Mouse (Mus musculus) forelimb bud, embryonic 11.5 days (tissue): ENCODE results near the gene Prr5l.
A peak's percentile ranks its signal among the peaks of the same experiment; 100 is the strongest.

Experiments used
- DNase-seq: peaks from one replicate; pipeline ENCODE4 v3.0.0-alpha.2; 2012; ENCODE audit warnings: low read depth, low spot score

Gene Prr5l

DNA sequence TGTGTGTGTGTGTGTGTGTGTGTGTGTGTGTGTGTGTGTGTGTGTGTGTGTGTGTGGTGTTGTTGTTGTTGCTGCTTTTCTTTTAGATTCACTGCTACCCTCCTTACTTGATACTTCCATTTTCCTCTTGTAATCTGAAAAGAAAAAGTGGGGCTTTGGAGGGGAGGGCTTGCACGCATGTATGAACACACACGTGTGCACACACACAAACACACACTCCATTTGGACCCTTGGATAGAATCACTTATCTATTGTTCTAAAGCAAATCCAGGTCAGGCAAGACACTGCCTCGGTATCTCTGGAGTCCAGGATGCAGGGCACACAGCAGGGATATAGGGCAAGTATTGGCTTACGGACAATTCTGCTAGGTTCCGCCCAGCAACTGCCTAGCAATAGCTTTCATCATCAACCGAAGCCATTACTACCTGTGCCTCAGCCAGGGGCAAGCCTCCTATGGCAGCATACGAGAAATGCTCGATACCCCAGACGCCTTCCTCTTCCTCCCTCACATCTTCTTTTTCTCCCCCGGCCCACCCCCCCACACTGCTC, 159.4 kb downstream of the Prr5l start:
- no peak for DNase-seq

DNA sequence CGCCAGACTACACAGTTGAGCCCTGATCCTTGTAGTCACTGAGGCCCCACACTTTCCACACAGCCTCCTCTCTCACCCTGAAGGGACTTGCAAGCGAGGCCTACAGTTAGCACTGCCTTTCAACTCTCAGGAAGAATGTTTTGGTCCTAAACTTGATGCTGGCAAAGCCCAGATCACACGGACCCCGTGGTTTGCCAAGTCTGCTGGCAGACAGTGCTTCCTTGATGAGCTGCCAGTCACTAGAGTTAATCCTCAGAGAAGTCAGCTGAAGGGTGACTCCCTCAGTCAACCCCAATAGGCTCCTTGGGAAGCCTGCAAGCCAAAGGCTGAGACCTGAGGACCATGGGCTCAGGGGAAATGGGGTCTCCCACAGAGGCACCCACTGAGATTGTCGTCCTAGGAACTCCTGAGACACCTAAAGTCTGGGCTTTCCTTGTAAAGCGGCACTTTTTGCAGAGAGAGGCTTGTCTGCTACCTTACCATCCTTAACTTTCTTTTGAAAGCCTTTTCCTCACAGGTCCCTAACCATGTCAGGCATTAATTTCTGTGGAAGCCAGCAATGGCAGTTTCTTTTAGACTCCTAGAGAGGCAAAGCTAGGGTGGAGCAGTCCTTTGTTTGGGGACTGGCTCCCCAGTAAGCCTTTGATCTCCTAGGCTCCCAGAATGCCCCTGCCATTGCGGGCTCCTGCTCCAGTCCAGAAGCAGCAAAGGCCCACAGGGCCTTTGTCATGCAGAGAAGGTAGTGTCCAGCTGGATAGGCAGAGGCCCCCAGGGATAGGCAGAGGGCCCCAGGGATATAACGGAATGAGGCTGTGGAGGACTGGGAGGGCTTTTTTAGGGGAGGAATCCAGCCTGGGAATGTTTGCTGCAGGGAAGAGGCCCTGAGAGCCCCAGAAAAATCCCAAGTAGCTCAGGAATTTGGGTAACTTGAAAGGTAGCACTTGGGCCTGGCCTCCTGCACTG, 160.2 kb downstream of the Prr5l start:
- DNase-seq, result peak; percentile 42

DNA sequence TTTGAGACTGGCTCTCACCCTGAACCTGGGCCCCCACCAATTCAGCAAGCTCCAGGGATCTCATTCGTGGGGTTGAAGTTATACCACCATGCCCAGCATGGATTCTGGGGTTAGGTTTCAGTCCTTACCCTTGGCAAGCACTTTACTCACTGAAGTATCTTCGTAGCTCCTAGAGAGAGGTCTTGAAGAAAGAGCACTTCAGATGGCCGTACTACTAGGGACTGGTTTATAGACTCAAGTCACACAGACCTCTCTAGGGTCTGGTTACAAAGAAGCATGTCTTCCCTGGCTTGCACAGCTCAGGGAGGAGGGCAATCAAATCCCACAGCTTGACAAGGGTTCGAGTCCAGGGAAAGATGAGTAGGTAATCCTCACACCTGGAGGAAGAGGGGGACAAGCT, 161.0 kb downstream of the Prr5l start:
- DNase-seq, result no peak

- DNase-seq, result no peak
Measured at GRCm38 (mm10) chr2:101717162-101717561, 165.7 kb downstream of the Prr5l start.

DNA sequence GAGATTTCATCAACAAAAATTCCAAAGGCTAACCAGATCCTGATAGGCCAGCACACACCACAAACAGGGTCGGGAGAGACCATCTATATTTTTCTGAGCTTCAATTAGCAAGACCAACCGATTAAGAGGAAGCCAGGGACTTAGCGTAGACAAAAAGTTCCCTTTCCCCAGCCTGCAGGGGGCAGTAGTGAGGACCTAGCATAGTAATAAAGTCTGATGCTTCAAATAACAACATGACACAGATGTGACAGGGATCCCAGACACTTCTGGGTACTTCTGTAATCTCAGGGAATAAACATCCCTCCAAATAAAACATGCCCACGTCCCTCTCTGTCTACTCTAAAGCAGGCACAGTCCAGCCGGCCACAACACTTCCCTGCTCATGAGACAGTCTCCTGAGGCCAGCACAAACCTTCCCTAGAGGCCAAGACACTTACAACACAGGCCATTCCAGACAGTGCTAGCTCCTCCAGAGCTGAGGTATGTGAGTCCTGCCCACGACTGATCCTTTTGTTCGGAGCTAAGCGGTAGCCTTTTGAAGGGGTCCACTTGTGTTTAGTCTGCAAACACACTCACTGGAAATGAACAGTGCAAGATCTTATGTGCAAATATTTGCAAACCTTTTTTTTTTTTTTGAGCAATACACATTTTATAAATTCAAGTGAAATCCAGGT, 167.0 kb downstream of the Prr5l start:
- DNase-seq, result no peak

GRCm38 (mm10) chr2:101711608-101712007, 171.2 kb downstream of the Prr5l start:
- DNase-seq, result no peak

DNA sequence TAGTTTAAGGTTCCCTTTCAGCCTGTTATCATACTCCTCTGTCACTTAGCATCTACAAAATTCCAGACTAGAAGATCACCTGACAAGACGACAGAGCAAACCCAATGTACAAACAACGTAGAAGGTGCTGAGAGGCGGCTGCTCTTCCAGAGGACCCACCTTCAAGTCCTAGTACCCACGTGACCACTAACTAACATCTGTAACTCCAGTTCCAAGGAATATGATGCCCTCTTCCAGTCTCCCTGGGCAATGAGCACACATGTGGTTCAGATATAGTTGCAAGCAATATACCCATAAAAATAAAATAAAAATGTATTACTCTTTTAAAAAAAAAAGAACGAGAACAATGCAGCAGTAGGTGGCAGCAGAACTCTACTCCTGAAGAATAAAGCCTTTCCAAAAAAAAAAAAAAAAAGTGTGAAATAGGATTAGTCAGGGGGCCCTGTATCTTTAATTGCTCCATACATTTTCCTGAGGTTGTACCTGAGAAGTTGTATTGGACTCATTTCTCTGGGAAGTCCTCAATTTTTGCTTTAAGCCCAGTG, 176.8 kb downstream of the Prr5l start:
- no peak for DNase-seq

GRCm38 (mm10) chr2:101699284-101699683, 183.5 kb downstream of the Prr5l start:
- DNase-seq, result no peak

DNA sequence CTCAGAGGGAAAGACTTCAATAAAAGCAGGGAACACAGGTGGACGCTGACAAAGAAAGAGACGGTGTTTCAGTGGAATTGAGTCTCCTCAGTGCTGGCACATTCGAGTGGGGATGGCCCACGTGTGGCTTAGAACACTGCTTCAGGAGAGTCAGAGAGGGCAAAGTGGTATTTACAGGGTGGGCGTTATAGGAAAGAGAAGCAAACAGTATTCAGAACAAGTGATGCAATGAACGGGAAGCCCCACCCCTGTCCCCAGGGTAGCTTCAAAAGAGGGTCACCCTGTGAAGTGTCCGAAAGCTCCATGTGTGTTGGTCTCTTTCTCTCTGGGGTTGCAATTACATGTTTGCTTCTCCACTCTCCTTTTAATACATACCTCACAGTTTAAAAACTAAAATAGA, 187.2 kb downstream of the Prr5l start:
- DNase-seq, result no peak

DNA sequence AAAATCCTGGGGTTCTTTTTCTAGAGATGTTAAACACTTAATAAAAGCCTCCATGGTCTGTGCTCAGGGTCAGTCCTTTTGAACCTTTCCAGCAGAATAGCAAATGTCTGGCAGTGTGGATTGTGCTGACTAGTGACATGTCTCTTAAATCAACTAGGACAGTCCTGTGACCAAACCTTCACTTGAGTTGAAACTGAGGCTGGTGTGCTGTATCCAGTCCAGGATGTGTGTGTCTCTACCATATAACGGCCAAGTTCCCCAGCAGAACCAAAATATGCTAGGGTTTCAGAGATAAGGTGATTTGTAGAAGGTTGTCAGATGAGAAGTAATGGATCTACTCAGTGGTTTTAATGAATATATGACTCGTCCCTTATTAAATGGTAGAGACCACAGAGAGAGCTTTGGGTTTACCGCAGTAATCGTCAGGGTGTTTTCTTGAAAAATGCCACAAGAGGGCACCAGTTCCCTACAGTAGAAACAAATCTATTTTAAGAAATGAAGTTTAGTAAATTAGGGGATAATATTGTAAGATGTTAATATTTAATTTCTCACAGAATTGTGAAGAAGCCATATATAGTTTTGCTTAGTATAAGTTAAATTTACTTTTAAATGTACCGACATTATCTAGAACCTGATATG, 189.1 kb downstream of the Prr5l start:
- DNase-seq, result peak; percentile 28

DNA sequence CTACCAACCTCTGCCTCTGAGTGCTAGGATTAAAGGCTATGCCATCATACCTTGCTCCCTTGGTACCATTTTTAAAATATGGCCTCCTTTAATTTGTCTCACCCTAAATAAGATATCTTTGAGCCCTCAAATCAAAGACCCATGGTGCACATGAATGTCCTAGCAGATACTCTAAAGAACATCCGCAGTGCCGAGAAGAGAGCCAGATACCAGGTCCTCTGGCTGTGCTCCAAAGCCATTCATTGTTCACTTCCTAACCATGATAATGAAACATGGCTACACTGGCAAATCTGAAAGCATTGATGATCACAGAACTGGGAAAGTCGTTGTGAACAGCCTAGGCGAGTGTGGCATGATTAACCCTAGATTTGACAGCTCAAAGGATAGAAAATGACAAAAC, 189.8 kb downstream of the Prr5l start:
- DNase-seq, result no peak

DNA sequence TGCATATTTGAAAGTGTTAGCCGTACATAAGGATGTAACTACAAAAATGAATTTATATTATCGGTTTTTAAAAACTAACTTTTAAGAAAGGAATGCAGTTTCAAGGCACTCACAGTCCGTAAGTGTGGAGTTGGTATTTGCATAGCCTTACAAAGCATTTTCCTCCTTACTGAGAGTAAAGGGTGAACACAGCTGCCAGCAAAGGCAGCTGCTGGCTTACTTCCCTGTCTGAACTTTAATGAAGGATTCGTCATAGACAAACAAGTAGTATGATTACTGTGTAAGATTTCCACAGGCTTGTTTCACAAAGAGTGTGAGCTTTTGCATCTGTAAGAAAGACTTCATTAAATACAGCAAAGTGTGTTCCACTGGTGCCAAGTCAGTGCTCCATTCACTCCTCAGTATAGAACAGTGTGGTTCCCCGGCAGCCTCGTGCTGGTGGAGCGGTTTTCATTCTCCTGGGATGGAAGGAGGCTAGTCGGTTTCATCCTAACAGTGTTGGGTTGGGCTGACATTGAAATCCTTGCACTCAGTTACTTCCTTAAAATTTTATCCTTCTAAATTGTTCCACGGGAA, 192.5 kb downstream of the Prr5l start:
- no peak for DNase-seq

GRCm38 (mm10) chr2:101688011-101688410, 194.8 kb downstream of the Prr5l start:
- no peak for DNase-seq

DNA sequence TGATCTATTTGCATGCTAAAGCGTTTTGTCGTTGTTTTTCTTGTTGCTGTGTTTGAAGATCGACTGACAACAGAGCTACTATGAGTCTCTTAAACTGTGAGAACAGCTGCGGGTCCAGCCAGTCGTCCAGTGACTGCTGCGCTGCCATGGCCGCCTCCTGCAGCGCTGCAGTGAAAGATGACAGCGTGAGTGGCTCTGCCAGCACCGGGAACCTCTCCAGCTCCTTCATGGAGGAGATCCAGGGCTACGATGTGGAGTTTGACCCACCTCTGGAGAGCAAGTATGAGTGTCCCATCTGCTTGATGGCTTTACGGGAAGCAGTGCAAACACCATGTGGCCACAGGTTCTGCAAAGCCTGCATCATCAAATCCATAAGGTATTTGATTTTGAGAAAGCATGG, 198.4 kb downstream of the Prr5l start:
- no peak for DNase-seq

DNA sequence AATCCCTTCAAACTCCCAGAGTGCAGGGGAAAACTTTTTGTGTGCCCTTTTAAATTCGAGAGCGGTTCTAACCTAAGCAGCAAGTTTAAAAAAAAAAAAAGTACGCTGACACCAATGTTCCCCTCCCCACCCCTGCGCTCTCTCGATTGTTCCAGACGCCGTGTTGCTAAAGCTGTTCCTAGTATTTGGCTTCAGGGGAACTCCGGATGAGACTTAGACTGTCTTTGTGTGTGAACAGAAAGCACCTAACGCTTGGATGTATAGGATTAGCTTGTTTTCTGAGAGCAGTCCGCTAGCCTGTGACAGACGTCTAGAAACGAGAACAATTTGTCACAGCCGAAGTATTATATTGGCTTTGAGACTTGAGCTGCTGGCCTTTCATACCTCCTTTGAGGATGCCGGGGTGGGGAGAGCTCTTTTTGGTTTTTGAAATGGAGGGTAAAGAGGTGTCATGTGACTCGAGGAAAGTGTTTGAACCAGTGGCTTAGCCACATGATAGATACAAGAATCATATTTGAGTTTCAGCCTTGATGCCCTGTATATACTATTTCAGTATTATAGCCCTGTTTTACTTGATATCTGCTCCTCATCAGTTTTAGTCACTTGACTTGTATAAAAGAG, 203.6 kb downstream of the Prr5l start:
- DNase-seq, result no peak

GRCm38 (mm10) chr2:101678236-101679021, 204.4 kb downstream of the Prr5l start, which contains the start of gene Traf6:
Traf6 (plus strand) TSS chr2:101678429.
- DNase-seq, result peak; percentile 79

DNA sequence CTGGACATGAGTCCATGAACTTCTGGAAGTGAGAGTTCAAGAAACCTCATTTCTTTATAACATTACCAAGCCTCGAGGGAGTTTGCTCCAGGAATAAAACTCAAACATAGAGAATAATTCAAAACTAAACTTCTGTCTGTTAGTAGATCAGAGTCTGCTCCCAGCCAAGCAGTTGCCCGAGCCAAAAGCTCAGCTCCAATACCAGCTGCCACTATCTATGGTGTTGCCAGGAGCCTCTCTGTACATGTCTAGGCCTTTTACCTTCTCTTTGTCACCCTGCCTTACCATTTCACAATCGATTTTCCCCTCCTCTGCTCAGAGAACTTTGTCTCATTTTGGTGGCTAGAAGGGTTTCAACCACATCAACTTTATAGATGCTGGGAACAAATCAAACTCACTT, 209.3 kb downstream of the Prr5l start:
- no peak for DNase-seq

- no peak for DNase-seq
Measured at GRCm38 (mm10) chr2:101668751-101669150, 214.1 kb downstream of the Prr5l start.

DNA sequence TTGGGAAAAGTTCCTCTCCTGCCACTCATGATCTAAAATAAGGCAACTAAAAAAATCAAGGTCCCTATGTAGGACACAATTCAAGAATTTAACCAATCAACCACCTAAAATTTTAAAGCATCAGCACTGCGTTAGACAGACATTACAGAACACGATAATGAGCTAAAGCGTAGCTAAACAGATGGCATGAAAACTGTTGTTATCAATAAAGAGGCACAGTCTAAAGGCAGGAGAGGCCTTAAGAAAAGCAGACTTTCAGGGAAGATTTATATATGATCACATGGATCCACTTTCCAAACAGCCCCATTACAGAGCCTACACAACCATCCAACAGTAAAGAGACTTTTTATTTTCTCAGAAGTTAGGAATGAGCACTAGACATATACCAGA, 217.1 kb downstream of the Prr5l start:
- no peak for DNase-seq

DNA sequence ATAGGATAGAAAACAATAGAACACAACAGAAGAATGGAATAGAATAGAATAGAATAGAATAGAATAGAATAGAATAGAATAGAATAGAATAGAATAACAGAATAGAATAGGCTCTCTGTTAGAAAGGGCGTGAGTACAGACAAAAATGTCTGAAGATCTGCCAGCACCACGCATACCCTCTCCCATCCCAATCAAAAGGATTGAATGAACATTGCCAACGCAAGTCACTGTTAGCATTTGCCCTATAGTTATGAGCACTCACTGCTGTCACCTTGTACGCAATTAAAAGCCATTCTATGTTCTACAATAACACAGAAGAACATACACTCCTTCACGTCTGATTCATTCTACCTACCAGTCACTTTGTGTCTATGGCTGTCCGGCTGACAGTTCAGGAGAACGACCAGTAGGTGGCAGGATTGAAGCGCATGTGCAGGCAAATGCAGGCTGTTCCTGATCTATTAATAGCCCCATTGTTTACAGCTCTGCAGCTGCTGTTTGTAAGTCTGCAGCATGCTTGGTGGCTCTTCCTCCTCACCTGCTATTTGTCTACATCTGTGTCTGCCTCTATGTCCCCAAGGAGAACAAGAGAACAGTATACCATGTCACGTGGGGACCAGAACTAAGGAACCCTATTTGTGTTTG, 217.6 kb downstream of the Prr5l start:
- peak; percentile 87 for DNase-seq
